Comparison of ENCODE assay signal across 14 mouse cellular contexts in genomic region chr17:50120098-50120497, GRCm38 (mm10).
DNase-seq lines count a peak whose midpoint lies in the region; ATAC-seq and TF ChIP-seq lines count a peak whose summit lies in the region.
"Had no signal": no experiment of that assay in that cellular context is flagged by ENCODE, and none has a peak within 500 bp of the region (broad histone marks: within the 10 kb centered on the region; RNA-seq: fewer than 3 reads in every experiment).

No protein-coding gene starts in this region.

- TF ChIP-seq POLR2A in liver, adult 2 months (IDR thresholded peaks at IDR 0.05; ENCODE audit: extremely low read depth, insufficient read depth, low read length): no peak

- H3K9me3 ChIP-seq in heart, embryonic 12.5 days (replicated peaks): no peaks in the 10 kb centered on the region; the same call in 1 of the 2 replicates
- H3K9me3 ChIP-seq in liver, embryonic 11.5 days (ENCODE audit: control insufficient read depth, low read length): no peaks in the 10 kb centered on the region
- H3K9me3 ChIP-seq: lung, embryonic 15.5 days; neural tube, embryonic 13.5 days had no signal

- H3K4me2 ChIP-seq in heart, embryonic 12.5 days: no peak overlapping the region
- H3K4me2 ChIP-seq in liver, embryonic 11.5 days: no peak overlapping the region
- H3K4me2 ChIP-seq: lung, embryonic 15.5 days; neural tube, embryonic 13.5 days had no signal

- H3K9ac ChIP-seq in heart, embryonic 12.5 days: no peak overlapping the region
- no peak overlapping the region for H3K9ac ChIP-seq in liver, adult 2 months (ENCODE audit: low read depth, low read length)
- no peak overlapping the region for H3K9ac ChIP-seq in liver, embryonic 11.5 days (ENCODE audit: low read depth, low read length)
- H3K9ac ChIP-seq: forebrain, postnatal 0 days; lung, embryonic 15.5 days; neural tube, embryonic 13.5 days had no signal

- H3K36me3 ChIP-seq in heart, embryonic 12.5 days: no peaks in the 10 kb centered on the region
- H3K36me3 ChIP-seq in liver, adult 2 months (ENCODE audit: control insufficient read depth, insufficient read depth, low read length): no peaks in the 10 kb centered on the region
- no peaks in the 10 kb centered on the region for H3K36me3 ChIP-seq in liver, embryonic 11.5 days (ENCODE audit: control insufficient read depth, insufficient read depth, low read length)
- H3K36me3 ChIP-seq: lung, embryonic 15.5 days; neural tube, embryonic 13.5 days had no signal

- no peak for ATAC-seq in heart, embryonic 12.5 days (ENCODE audit: insufficient number of reproducible peaks, low FRiP score)
- ATAC-seq in liver, embryonic 11.5 days (replicated peaks; ENCODE audit: low FRiP score): no peak
- no peak for ATAC-seq in activated CD4-positive, CD25-positive, alpha-beta regulatory T cell, adult 4 months
- ATAC-seq: forebrain, postnatal 0 days; intestine, postnatal 0 days had no signal

- no peak overlapping the region for H3K27ac ChIP-seq in heart, embryonic 12.5 days (ENCODE audit: poor library complexity, severe bottlenecking)
- H3K27ac ChIP-seq in liver, adult 2 months (replicated peaks; ENCODE audit: insufficient read depth, low read depth, low read length): no peak overlapping the region
- H3K27ac ChIP-seq in liver, embryonic 11.5 days (ENCODE audit: low read depth, low read length): no peak overlapping the region
- H3K27ac ChIP-seq: lung, embryonic 15.5 days; neural tube, embryonic 13.5 days had no signal

- H3K79me2 ChIP-seq in liver, adult 2 months (ENCODE audit: control insufficient read depth, insufficient read depth, low read length): no peaks in the 10 kb centered on the region

- WGBS in heart, embryonic 12.5 days: 60% methylated on average over 4 of the region's 4 CpGs
- 73% methylated on average over 4 of the region's 4 CpGs for WGBS in liver, adult 2 months
- 70% methylated on average over 4 of the region's 4 CpGs for WGBS in liver, embryonic 11.5 days

- TF ChIP-seq CTCF in liver, adult 2 months (IDR thresholded peaks at IDR 0.05; ENCODE audit: low read depth, low read length): no peak

- peak; percentile 98 for DNase-seq in heart, adult 11 months
- peak; percentile 39 for DNase-seq in liver, adult 2 months (ENCODE audit: extremely low read depth, low read depth, low spot score)
- DNase-seq in liver, embryonic 11.5 days (ENCODE audit: low spot score): no peak
- DNase-seq in heart, adult 9 months (ENCODE audit: low spot score in 2 of 2): peak; percentile 82 to 83
- DNase-seq in lung, postnatal 36 days: peak; percentile 48
- no peak for DNase-seq in thymus, postnatal 14 days
- DNase-seq: cerebellum, adult 18-20 months; forebrain, postnatal 0 days; thymus, adult 18-20 months had no signal

- peaks cover 28% of the 10 kb centered on the region for H3K4me1 ChIP-seq in heart, embryonic 12.5 days (replicated peaks)
- peaks cover 10% of the 10 kb centered on the region; the same call in 1 of the 2 replicates for H3K4me1 ChIP-seq in liver, adult 2 months (ENCODE audit: control insufficient read depth, insufficient read depth, low read length)
- H3K4me1 ChIP-seq in liver, embryonic 11.5 days (replicated peaks; ENCODE audit: control insufficient read depth, insufficient read depth, low read length): peaks cover 14% of the 10 kb centered on the region; the same call in 1 of the 2 replicates
- H3K4me1 ChIP-seq: lung, embryonic 15.5 days had no signal

- H3K27me3 ChIP-seq in heart, embryonic 12.5 days (replicated peaks): no peaks in the 10 kb centered on the region
- no peaks in the 10 kb centered on the region; the same call in 1 of the 2 replicates for H3K27me3 ChIP-seq in liver, adult 2 months (ENCODE audit: control insufficient read depth, insufficient read depth, low read length)
- H3K27me3 ChIP-seq in liver, embryonic 11.5 days (replicated peaks; ENCODE audit: control insufficient read depth, insufficient read depth, low read length): no peaks in the 10 kb centered on the region
- H3K27me3 ChIP-seq: lung, embryonic 15.5 days; neural tube, embryonic 13.5 days had no signal

- H3K4me3 ChIP-seq in heart, embryonic 12.5 days: no peak overlapping the region
- H3K4me3 ChIP-seq in liver, adult 2 months (ENCODE audit: insufficient read depth, low read depth, low read length): no peak overlapping the region
- H3K4me3 ChIP-seq in liver, embryonic 11.5 days (ENCODE audit: low read depth, low read length): no peak overlapping the region
- H3K4me3 ChIP-seq: lung, embryonic 15.5 days; neural tube, embryonic 13.5 days had no signal

Comparison
In these comparisons a context has a peak if more than half of its experiments do, and no peak if none do; other contexts are left out.
1. DNase-seq: peak in heart, adult 11 months (single experiment), liver, adult 2 months (single experiment), heart, adult 9 months (2 of 2) and lung, postnatal 36 days (single experiment); none in liver, embryonic 11.5 days (single experiment) and thymus, postnatal 14 days (single experiment).